Mouse (Mus musculus): Measurements from ENCODE around the gene Hopx.

GRCm38 (mm10) chr5:77056881-77057440, 58.0 kb downstream of the Hopx start:
- TF ChIP-seq CHD2 (IDR thresholded peaks at IDR 0.05; ENCODE audit: low read depth, low read length), result no peak
- TF ChIP-seq HCFC1 (IDR thresholded peaks at IDR 0.05; ENCODE audit: borderline replicate concordance, insufficient read depth, low read length), result no peak
- no peak for TF ChIP-seq MAFK (IDR thresholded peaks at IDR 0.05; ENCODE audit: insufficient read depth, low read depth, low read length)

Data from ES-E14 (cell line).